Mouse (Mus musculus) ES-Bruce4 (cell line): Measurements from ENCODE around the gene Hist1h3d.

ENCODE experiments used
- CTCF ChIP-seq: IDR thresholded peaks from one replicate; pipeline ENCODE4 v1.8.1; 2011; ENCODE audit warnings: low read depth, low read length
- POLR2A ChIP-seq: IDR thresholded peaks from one replicate; pipeline ENCODE4 v1.8.1; 2011; ENCODE audit warnings: low read length; ENCODE audit not compliant: insufficient read depth

- TF ChIP-seq CTCF (no peak), POLR2A (peak; percentile 11)
Measured at GRCm38 (mm10) chr13:23534368-23535131, 41.0 kb upstream of the Hist1h3d start.
